Mouse (Mus musculus) liver, embryonic 14.5 days (tissue): Measurements from ENCODE around the gene Synj1. TPM values are rescaled to one million over a fixed set of nuclear protein-coding genes. Genes with fewer than 3 reads are reported as not detected.

Experiments
- ATAC-seq: fragments of 200-750 bp; cut with Nextera tagmentation; 2 replicates; pipeline ENCODE4 v1.8.0; 2017; ENCODE audit warnings: moderate number of reproducible peaks, mild to moderate bottlenecking, moderate library complexity; ENCODE audit not compliant: insufficient read depth
- DNase-seq, 3 experiments: peaks; one replicate each; pipeline ENCODE4 v3.0.0-alpha.2; 2012 to 2013; ENCODE audit warnings: low read depth in 3 of 3, low spot score in 3 of 3
- H3K27ac ChIP-seq: fragments of 300-500 bp; sonication (generic); 2 replicates; pipeline ENCODE4 v1.5.1; 2014; ENCODE audit warnings: moderate library complexity, mild to moderate bottlenecking, control low read depth, inconsistent platforms
- H3K27me3 ChIP-seq: fragments of 300-500 bp; sonication (generic); 2 replicates; pipeline ENCODE4 v1.6.1; 2014; ENCODE audit warnings: mild to moderate bottlenecking, low read length, moderate library complexity; ENCODE audit not compliant: control insufficient read depth, insufficient read depth
- H3K36me3 ChIP-seq: fragments of 300-500 bp; sonication (generic); replicated peaks from 2 replicates; pipeline ENCODE4 v1.6.1; 2014; ENCODE audit warnings: low read depth; ENCODE audit not compliant: control insufficient read depth, insufficient read depth
- H3K4me1 ChIP-seq, 2 experiments: fragments of 200-500 bp in 1 of 2; fragments of 300-500 bp in 1 of 2; sonication (generic) in 1 of 2; replicated peaks; 2 replicates each; pipeline ENCODE4 v1.6.1; 2012 to 2014; ENCODE audit warnings: antibody characterized with exemption in 1 of 2, inconsistent platforms in 1 of 2, low read length in 1 of 2; ENCODE audit not compliant: control insufficient read depth in 2 of 2, insufficient read depth in 2 of 2
- H3K4me2 ChIP-seq: fragments of 300-500 bp; sonication (generic); 2 replicates; pipeline ENCODE4 v1.6.1; 2014; ENCODE audit warnings: low read depth, mild to moderate bottlenecking, control low read depth, moderate library complexity
- H3K4me3 ChIP-seq, 2 experiments: fragments of 200-500 bp in 1 of 2; fragments of 300-500 bp in 1 of 2; sonication (generic) in 1 of 2; 2 replicates each; pipeline ENCODE4 v1.5.1; 2012 to 2014; ENCODE audit warnings: low read depth in 2 of 2, low read length in 2 of 2, mild to moderate bottlenecking in 2 of 2, control low read depth in 1 of 2, inconsistent platforms in 1 of 2, moderate library complexity in 1 of 2; ENCODE audit not compliant: insufficient read depth in 1 of 2
- H3K9ac ChIP-seq: fragments of 300-500 bp; sonication (generic); replicated peaks from 2 replicates; pipeline ENCODE4 v1.6.1; 2014; ENCODE audit warnings: mild to moderate bottlenecking, control low read depth, moderate library complexity
- H3K9me3 ChIP-seq: fragments of 300-500 bp; sonication (generic); 2 replicates; pipeline ENCODE4 v1.6.1; 2016; ENCODE audit warnings: low read length, mixed read lengths; ENCODE audit not compliant: control insufficient read depth
- CTCF ChIP-seq: IDR thresholded peaks from 2 replicates; pipeline ENCODE4 v1.5.1; 2016; ENCODE audit warnings: antibody characterized with exemption, low read depth, control low read depth
- EP300 ChIP-seq: IDR thresholded peaks from 2 replicates; pipeline ENCODE4 v1.6.1; 2016; ENCODE audit warnings: antibody characterized with exemption, low read depth
- WGBS: fragments of 180-500 bp; shearing (Covaris S2); extraction: QIAGEN DNeasy Blood & Tissue Kit; methylation state at CpG from one replicate; pipeline ENCODE4 v1.1.7; 2014; ENCODE audit not compliant: insufficient replicate concordance; 5-methylcytosine and 5-hydroxymethylcytosine counted together
- polyA plus RNA-seq, 2 experiments: library from polyadenylated mRNA; depleted of rRNA in 1 of 2; stranded (reverse) in 1 of 2; unstranded in 1 of 2; fragments of >200 nt; fragmentation: Nextera tagmentation in 1 of 2; extraction: Ambion mirVana in 1 of 2; gene quantifications; 2 replicates each; pipeline versions ENCODE4 v1.2.1 to v1.2.3; 2012 to 2014

Gene Synj1
- polyA plus RNA-seq, 2 experiments, result 14.6 to 21.4 TPM

DNA sequence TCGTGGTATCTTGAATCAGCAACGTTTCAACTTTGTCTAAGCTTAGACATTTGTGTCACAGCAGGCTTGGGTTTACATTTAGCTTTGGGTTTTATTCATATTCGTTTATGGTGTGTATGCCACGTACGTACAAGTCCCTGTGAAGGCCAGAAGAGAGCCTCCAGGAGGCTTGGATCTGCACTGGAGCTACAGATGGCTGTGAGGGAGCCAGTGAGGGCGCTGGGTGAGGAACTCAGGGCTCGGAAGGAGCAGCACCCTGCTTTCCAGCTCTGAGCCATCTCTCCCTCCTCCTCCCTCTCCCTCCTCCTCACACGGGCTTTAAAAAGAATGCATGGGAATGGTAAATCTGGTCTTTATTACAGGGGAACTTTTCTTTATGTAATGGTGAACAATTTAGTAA is 42.5 kb upstream of the Synj1 start:
- DNase-seq, result no peak
- no peak for ATAC-seq
- Histone ChIP-seq H3K36me3 (no peaks in the 10 kb centered on the region), H3K27me3 (no peaks in the 10 kb centered on the region; the same call in 1 of the 2 replicates), H3K27ac (no peak overlapping the region), H3K9ac (no peak overlapping the region), H3K4me1 (no peaks in the 10 kb centered on the region), H3K9me3 (no peaks in the 10 kb centered on the region), H3K4me3 (no peak overlapping the region), H3K4me2 (no peak overlapping the region)
- TF ChIP-seq CTCF (no peak), EP300 (no peak)
- WGBS, result 45% methylated on average over 8 of the region's 8 CpGs

DNA sequence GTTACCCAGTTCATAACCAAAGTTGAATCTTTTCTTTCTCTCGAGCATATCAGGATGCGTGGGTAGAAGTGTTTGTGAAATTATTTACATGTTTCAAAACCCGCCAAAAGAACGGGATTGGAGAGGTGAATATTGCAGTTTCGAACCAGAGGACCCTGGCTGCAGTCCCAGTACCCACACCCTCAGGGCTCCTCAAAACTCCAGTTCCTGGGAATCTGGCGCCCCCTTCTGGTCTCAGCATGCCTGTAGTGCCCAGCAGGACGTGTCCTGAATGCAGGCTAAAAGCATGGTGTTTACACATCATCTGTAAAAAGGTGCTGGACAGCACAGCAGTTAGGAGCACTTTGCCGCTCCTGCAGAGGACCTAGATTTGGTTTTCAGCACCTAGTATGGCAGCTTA is 34.4 kb upstream of the Synj1 start:
- peak overlapping the region in 1 of 2 experiments; percentile 95; a peak in 2 of 4 replicates for H3K4me3 ChIP-seq
- DNase-seq, result peak; percentile 31 to 40 (median 39)
- H3K36me3 ChIP-seq, result peaks cover 3% of the 10 kb centered on the region; the same call in 1 of the 2 replicates
- H3K4me2 ChIP-seq, result peak overlapping the region; percentile 94
- H3K4me1 ChIP-seq, result peaks cover 7 to 8% of the 10 kb centered on the region in 2 experiments; a peak in 3 of 4 replicates
- no peak overlapping the region for H3K9ac ChIP-seq
- no peak for ATAC-seq
- TF ChIP-seq EP300 (no peak), CTCF (peak; percentile 84)
- H3K9me3 ChIP-seq, result no peaks in the 10 kb centered on the region
- H3K27me3 ChIP-seq, result no peaks in the 10 kb centered on the region
- H3K27ac ChIP-seq, result no peak overlapping the region
- WGBS, result 59% methylated on average over 8 of the region's 8 CpGs

DNA sequence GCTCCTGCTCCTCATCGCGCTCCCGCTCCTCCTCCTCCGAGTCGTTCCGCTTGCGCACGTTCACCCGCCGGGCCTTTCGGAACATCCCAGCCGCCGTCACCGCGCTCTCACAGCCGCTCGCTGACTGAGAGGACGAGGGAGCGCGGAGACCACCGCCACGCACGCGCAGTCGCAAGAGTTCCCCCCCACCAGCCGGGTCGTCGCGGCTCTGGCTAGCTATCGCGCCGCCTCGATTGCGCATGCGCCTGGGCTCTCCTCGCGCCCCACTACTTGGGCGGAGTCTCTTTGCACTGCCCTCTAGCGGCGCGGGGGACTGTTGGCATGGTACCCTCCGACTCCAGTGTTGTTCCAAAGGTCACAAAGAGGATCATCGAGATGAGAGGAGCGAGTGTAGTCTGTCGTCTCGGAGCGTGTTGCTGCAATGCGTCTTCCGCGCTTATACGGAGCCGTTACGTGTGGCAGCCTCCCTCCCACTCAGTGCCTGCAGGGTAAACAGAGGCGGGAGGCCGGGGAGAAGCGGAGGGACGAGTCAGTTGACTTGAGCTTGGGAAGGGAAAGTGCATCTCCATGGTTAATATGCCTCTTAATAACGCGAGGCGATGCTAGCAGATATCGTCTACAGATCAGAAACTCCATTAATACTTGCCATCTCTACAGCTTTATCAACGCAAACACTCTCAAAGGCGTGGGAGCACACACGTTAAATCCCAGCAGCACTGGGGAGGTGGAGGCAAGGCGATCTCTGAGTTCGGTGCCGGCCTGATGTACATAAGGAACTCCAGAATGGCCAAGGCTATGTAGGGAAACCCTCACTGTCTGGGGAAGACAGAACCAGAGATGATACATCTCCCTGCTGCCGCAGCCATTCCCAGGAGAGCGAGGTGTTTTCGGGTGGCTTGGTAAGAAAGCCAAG is 33.4 kb upstream of the Synj1 start, which contains the start of gene Paxbp1:
Gene Paxbp1, minus strand, starts transcription at position 274 of the 913 bp plus-strand sequence.
- 2% methylated on average over 70 of the region's 70 CpGs for WGBS
- H3K27me3 ChIP-seq, result no peaks in the 10 kb centered on the region
- peak within 1 kb of the TSS; percentile 94 for H3K4me2 ChIP-seq
- H3K4me1 ChIP-seq, result peaks cover 7 to 8% of the 10 kb centered on the region in 2 experiments; a peak in 3 of 4 replicates
- peak within 1 kb of the TSS; percentile 96 for H3K9ac ChIP-seq
- TF ChIP-seq EP300 (0 out of 2 replicates have a peak, but pooled peaks have one; percentile 36), CTCF (peak; percentile 100)
- H3K27ac ChIP-seq, result peak within 1 kb of the TSS; percentile 85
- H3K4me3 ChIP-seq, result peak within 1 kb of the TSS; percentile 92 to 95
- peak; percentile 93 to 98 (median 93) for DNase-seq
- peaks cover 4% of the 10 kb centered on the region; the same call in 1 of the 2 replicates for H3K36me3 ChIP-seq
- H3K9me3 ChIP-seq, result no peaks in the 10 kb centered on the region
- peak; percentile 98 for ATAC-seq

DNA sequence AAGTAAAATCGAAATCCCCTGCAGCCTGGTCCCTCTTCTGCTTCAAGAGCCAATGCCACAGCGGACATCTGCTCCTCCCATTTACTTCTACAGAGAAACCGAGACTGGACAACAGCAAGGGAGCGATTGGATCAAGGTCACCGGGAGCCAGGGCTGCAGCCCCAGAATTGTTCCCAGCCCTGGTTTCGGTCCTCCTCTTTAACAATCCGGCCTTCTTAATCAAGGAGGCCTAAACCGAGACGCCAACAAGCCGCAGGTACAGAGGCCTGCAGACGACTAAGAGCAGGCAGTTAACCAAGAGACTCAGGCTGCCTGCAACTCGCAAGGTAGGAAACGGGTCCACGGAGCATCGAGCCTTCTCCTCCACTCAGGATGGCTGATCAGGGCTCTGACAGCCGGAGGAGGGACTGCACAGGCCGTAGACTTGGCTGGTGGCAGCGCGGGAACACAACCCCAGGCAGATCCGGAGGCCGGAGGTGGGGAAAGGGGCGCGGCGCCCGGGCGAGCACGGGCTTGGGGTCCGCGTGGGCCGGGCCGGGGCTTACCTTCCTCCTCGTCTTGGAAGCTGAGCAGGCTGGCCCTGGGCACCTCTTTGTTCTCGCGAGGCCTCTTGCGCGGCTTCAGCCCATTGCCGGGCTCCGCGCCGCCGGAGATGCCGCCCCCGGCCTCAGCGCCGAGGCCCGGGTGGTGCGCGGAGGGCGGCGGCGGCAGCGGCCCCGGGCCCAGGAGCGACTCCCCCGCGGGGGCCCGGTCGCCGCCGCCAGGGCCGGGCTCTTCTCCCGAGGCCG is 32.5 kb upstream of the Synj1 start:
- H3K36me3 ChIP-seq, result peaks cover 8% of the 10 kb centered on the region; the same call in 1 of the 2 replicates
- WGBS, result under 1% methylated on average over 58 of the region's 63 CpGs
- H3K27ac ChIP-seq, result peak overlapping the region; percentile 79
- ATAC-seq, result peak; percentile 53
- peak overlapping the region; percentile 94 for H3K4me2 ChIP-seq
- TF ChIP-seq EP300 (no peak), CTCF (no peak)
- peak overlapping the region; percentile 92 to 95 for H3K4me3 ChIP-seq
- DNase-seq, result peak; percentile 18 to 39 (median 38)
- H3K9me3 ChIP-seq, result no peaks in the 10 kb centered on the region
- H3K4me1 ChIP-seq, result peaks cover 7 to 8% of the 10 kb centered on the region in 2 experiments; a peak in 3 of 4 replicates
- H3K27me3 ChIP-seq, result no peaks in the 10 kb centered on the region
- H3K9ac ChIP-seq, result peak overlapping the region; percentile 96

DNA sequence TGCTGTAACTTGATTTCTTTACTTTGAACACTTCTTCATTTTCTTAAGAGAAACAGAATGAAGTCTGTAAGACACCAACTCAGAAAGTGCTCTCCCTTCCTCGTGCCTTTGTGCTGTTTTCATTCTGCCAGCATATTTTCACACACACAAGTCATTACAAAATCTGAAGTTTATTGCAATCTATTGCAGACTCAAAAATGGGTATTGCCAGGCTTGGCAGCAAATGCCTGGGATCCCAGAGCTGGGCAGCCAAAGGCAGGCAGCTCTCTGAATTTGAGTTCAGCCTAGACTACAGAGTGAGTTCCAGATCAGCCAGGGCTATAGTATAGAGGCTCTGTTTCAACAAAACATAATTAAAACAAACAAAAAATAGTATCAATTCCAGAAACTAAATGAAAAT is 31.5 kb upstream of the Synj1 start:
- DNase-seq (no peak), ATAC-seq (no peak)
- no peaks in the 10 kb centered on the region for H3K27me3 ChIP-seq
- peaks cover 12% of the 10 kb centered on the region; the same call in 1 of the 2 replicates for H3K36me3 ChIP-seq
- no peak overlapping the region for H3K27ac ChIP-seq
- WGBS, result 42% methylated on average over 1 of the region's 1 CpGs
- H3K9me3 ChIP-seq, result no peaks in the 10 kb centered on the region
- H3K9ac ChIP-seq, result peak overlapping the region; percentile 63
- H3K4me3 ChIP-seq, result peak overlapping the region; percentile 47 to 95
- peak overlapping the region; percentile 94 for H3K4me2 ChIP-seq
- peaks cover 7 to 8% of the 10 kb centered on the region in 2 experiments; a peak in 3 of 4 replicates for H3K4me1 ChIP-seq
- TF ChIP-seq CTCF, result no peak
- no peak for TF ChIP-seq EP300
